Mouse (Mus musculus) embryonic facial prominence, embryonic 14.5 days (tissue): ENCODE data around the gene Pdia2. TPM values are rescaled to one million over a fixed set of nuclear protein-coding genes. Genes with fewer than 3 reads are reported as not detected.

Experiments
- ATAC-seq: fragments of 200-750 bp; cut with Nextera tagmentation; 2 replicates; pipeline ENCODE4 v1.8.0; 2017; ENCODE audit warnings: low read depth, moderate number of reproducible peaks, moderate TSS enrichment
- DNase-seq: peaks from one replicate; pipeline ENCODE4 v3.0.0-alpha.2; 2015; ENCODE audit warnings: low spot score
- H3K27ac ChIP-seq: fragments of 300-500 bp; sonication (generic); replicated peaks from 2 replicates; pipeline ENCODE4 v1.5.1; 2014; ENCODE audit warnings: low read depth, mild to moderate bottlenecking, low read length, moderate library complexity
- H3K27me3 ChIP-seq: fragments of 300-500 bp; sonication (generic); replicated peaks from 2 replicates; pipeline ENCODE4 v1.6.1; 2014; ENCODE audit warnings: low read length; ENCODE audit not compliant: control insufficient read depth, insufficient read depth
- H3K36me3 ChIP-seq: fragments of 300-500 bp; sonication (generic); 2 replicates; pipeline ENCODE4 v1.6.1; 2014; ENCODE audit warnings: low read length, mixed read lengths; ENCODE audit not compliant: control insufficient read depth, insufficient read depth
- H3K4me1 ChIP-seq: fragments of 300-500 bp; sonication (generic); 2 replicates; pipeline ENCODE4 v1.6.1; 2014; ENCODE audit warnings: antibody characterized with exemption, low read length; ENCODE audit not compliant: control insufficient read depth, insufficient read depth
- H3K4me2 ChIP-seq: fragments of 300-500 bp; sonication (generic); 2 replicates; pipeline ENCODE4 v1.6.1; 2014; ENCODE audit warnings: low read depth, mild to moderate bottlenecking, low read length, moderate library complexity, mixed read lengths
- H3K4me3 ChIP-seq: fragments of 300-500 bp; sonication (generic); 2 replicates; pipeline ENCODE4 v1.5.1; 2014; ENCODE audit warnings: low read depth, mild to moderate bottlenecking, low read length
- H3K9ac ChIP-seq: fragments of 300-500 bp; sonication (generic); 2 replicates; pipeline ENCODE4 v1.6.1; 2014; ENCODE audit warnings: low read depth, mild to moderate bottlenecking, low read length, moderate library complexity, mixed read lengths
- H3K9me3 ChIP-seq: fragments of 300-500 bp; sonication (generic); 2 replicates; pipeline ENCODE4 v1.6.1; 2016; ENCODE audit warnings: low read length; ENCODE audit not compliant: control insufficient read depth
- WGBS: fragments of 180-500 bp; shearing (Covaris S2); extraction: QIAGEN DNeasy Blood & Tissue Kit; methylation state at CpG from one replicate; pipeline ENCODE4 v1.1.7; 2014; 5-methylcytosine and 5-hydroxymethylcytosine counted together
- polyA plus RNA-seq: library from polyadenylated mRNA; unstranded; fragments of >200 nt; fragmentation: Nextera tagmentation; extraction: Ambion mirVana; gene quantifications from 2 replicates; pipeline ENCODE4 v1.2.1, GENCODE M21; 2014

Gene Pdia2
- polyA plus RNA-seq, 1 experiment from 2014 or later = 0.85 TPM

DNA sequence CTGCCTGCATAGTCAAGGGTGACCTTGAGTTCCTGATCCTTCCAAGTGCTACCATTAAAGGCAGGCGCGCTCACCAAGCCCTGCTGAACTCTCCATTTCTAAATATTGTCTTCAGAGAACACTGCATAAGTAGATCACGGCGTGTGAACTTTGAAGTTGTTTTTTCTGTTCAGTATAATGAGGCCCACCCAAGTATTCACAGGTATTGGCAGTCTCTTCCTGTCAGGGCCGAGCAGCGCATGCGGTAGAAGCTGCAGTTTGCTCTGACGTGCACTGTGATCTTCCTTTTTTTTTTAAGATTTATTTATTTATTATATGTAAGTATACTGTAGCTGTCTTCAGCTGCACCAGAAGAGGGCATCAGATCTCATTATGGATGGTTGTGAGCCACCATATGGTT is 35.5 kb upstream of the Pdia2 start:
- ATAC-seq (no peak), DNase-seq (no peak)
- Histone ChIP-seq H3K27ac (no peak overlapping the region), H3K36me3 (no peaks in the 10 kb centered on the region), H3K4me1 (no peaks in the 10 kb centered on the region), H3K4me2 (no peak overlapping the region), H3K9ac (no peak overlapping the region), H3K4me3 (no peak overlapping the region), H3K9me3 (no peaks in the 10 kb centered on the region), H3K27me3 (no peaks in the 10 kb centered on the region)
- 89% methylated on average over 8 of the region's 8 CpGs for WGBS

DNA sequence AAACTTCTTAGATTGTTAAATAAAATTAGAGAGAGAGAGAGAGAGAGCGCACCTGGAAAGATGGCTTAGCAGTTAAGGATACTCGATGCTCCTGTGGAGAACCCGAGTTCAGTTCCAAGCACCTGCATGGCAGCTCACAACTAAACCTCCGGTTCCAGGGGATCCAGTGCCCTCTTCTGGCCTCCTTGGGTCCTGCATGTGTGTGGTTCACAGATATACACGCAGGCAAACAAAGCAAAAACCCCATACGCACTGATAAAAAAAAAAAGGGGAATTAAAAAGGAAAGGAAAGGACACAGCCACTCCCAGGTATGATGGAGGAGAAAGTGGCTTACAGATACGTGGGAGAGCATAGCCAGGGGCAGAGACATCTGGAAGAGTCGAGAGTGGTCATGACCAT is 34.0 kb upstream of the Pdia2 start:
- Histone ChIP-seq H3K4me1 (no peaks in the 10 kb centered on the region), H3K9me3 (no peaks in the 10 kb centered on the region), H3K27me3 (no peaks in the 10 kb centered on the region), H3K9ac (no peak overlapping the region), H3K4me3 (no peak overlapping the region), H3K4me2 (no peak overlapping the region), H3K27ac (no peak overlapping the region), H3K36me3 (no peaks in the 10 kb centered on the region)
- 72% methylated on average over 8 of the region's 8 CpGs for WGBS
- no peak for ATAC-seq
- DNase-seq = no peak

DNA sequence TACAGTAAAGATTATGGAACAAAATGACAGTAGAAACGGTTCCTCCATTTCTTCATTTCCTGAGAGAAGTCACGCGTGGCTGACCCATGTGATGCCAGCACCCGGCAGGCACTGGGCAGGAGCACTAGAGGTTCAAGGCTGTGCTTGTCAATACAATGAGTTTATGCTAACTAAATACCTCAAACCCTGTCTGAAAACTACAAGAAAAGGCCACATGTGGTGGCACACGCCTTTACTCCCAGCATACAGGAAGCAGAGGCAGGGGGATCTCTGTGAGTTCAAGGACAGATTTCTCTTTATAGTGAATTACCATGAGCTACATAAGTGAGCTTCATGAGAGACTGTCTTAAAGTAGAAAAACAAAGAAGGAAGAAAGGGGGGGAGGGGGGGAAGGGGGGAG is 32.3 kb upstream of the Pdia2 start:
- ATAC-seq (no peak), DNase-seq (no peak)
- Histone ChIP-seq H3K4me1 (no peaks in the 10 kb centered on the region), H3K36me3 (no peaks in the 10 kb centered on the region), H3K9ac (no peak overlapping the region), H3K9me3 (no peaks in the 10 kb centered on the region), H3K4me3 (no peak overlapping the region), H3K27ac (no peak overlapping the region), H3K4me2 (no peak overlapping the region), H3K27me3 (no peaks in the 10 kb centered on the region)
- WGBS = 91% methylated on average over 5 of the region's 5 CpGs

DNA sequence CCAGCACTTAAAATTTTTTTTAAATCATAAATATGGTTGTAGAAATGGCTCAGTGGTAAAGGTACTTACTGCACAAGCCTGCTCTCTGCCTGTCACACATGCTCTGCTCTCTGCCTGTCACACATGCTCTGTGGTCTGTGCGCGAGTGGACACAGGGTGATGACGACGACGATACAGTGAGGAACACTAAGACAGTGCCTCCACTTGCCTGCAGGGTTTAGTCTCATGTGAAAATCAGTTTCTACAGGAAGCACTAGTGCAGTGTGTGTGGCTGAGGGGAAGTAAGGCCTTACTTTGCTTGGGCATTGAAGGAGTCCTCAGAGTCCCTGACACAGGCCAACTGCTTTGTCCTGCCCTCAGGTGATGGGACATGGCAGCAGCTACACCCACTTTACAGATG is 30.9 kb upstream of the Pdia2 start:
- H3K9ac ChIP-seq = no peak overlapping the region
- no peak overlapping the region for H3K4me3 ChIP-seq
- H3K36me3 ChIP-seq = no peaks in the 10 kb centered on the region
- no peak for ATAC-seq
- H3K4me2 ChIP-seq = no peak overlapping the region
- WGBS = 88% methylated on average over 5 of the region's 5 CpGs
- no peaks in the 10 kb centered on the region for H3K27me3 ChIP-seq
- no peak overlapping the region for H3K27ac ChIP-seq
- no peak for DNase-seq
- no peaks in the 10 kb centered on the region for H3K4me1 ChIP-seq
- no peaks in the 10 kb centered on the region for H3K9me3 ChIP-seq

DNA sequence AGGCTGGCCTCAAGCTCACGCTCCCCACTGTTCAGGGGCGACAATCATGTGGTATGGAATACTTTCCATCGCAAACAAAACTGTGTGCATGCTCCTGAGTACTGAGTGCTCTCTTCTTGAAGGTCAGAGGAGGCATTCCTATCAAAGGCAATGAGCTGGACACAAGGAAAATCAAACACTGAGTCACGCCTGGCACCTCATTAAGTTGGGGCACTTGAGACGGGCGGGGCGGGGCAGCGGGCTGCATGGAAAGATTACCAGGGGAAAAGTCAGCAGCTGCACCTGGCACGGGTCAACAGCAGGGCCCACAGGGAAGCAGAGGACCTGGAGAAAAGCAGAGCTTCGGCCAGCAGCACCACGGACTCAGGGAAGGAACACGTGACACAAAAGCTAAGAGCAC is 26.3 kb upstream of the Pdia2 start:
- no peaks in the 10 kb centered on the region for H3K9me3 ChIP-seq
- no peak for DNase-seq
- no peak overlapping the region for H3K4me3 ChIP-seq
- H3K27ac ChIP-seq = no peak overlapping the region
- no peaks in the 10 kb centered on the region for H3K36me3 ChIP-seq
- H3K27me3 ChIP-seq = no peaks in the 10 kb centered on the region
- no peak overlapping the region for H3K4me2 ChIP-seq
- no peak for ATAC-seq
- no peak overlapping the region for H3K9ac ChIP-seq
- H3K4me1 ChIP-seq = no peaks in the 10 kb centered on the region
- WGBS = 79% methylated on average over 12 of the region's 12 CpGs

DNA sequence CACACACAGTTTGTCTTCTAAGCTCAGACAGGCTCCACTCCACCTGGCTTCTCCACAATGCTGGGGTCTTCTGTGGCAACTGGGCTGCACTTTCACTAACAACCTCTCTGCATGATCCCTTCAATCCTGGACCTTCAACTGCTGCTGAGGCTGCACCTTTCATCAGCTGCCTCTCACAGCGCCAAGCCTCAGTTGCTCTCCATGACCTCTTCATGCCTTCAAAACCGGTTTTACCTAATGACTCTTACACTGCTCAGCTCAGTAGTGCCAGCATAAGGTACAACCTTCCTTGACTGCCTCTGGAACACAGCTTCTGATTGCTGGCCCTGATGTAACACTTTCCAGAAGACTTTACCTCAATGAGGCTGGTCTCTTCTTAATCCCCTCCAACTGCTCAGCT is 22.6 kb upstream of the Pdia2 start:
- H3K4me3 ChIP-seq = no peak overlapping the region
- H3K27ac ChIP-seq = no peak overlapping the region
- no peaks in the 10 kb centered on the region for H3K27me3 ChIP-seq
- no peaks in the 10 kb centered on the region for H3K9me3 ChIP-seq
- H3K36me3 ChIP-seq = peaks cover 23% of the 10 kb centered on the region
- 66% methylated on average over 2 of the region's 2 CpGs for WGBS
- H3K9ac ChIP-seq = no peak overlapping the region
- ATAC-seq = no peak
- no peaks in the 10 kb centered on the region for H3K4me1 ChIP-seq
- H3K4me2 ChIP-seq = no peak overlapping the region
- DNase-seq = no peak

DNA sequence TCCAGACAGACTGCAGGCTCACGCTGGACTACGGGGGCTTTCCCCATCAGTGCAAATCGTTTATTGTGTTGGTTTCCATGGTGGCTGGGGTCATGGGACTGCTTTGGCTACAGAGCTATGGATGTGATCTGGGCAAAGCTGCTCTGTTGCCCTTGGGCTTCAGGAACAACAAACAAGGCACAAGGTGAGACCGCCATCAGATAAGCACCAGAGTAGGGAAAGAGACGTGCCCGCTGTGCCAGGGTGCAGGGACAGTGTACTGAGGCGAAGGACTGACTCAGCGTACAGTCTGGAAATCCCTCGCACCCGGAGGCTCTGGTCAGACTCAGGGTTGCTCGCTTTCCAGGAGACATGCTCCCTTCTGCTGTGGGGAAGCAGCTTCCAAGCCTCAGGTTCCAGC is 13.8 kb upstream of the Pdia2 start:
- no peak for DNase-seq
- H3K27ac ChIP-seq = no peak overlapping the region
- H3K4me1 ChIP-seq = no peaks in the 10 kb centered on the region
- no peak overlapping the region for H3K4me3 ChIP-seq
- WGBS = 80% methylated on average over 11 of the region's 11 CpGs
- H3K9ac ChIP-seq = no peak overlapping the region
- H3K4me2 ChIP-seq = no peak overlapping the region
- no peak for ATAC-seq
- peaks cover 21% of the 10 kb centered on the region; the same call in 1 of the 2 replicates for H3K36me3 ChIP-seq
- no peaks in the 10 kb centered on the region for H3K27me3 ChIP-seq
- no peaks in the 10 kb centered on the region for H3K9me3 ChIP-seq

DNA sequence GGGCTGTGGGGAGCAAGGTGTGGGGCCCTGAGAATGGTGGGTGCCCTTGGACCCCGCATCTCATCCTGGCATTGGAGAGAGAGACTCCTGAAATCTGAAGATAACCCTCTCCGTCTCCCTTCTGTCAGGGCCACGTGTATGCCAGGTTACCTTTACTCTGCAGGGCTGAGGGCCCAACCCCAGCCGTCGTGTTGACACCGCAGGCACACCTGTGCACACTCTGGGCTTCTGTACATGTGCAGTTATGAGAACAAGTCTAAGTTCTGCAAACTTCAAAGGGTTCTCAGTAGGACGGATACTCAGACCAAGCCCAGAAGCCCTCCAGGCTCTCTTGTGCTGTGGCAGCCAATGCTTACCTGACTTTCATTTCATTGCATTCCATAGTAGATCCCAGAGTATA is 13.4 kb upstream of the Pdia2 start:
- WGBS = 94% methylated on average over 7 of the region's 7 CpGs
- Histone ChIP-seq H3K9ac (no peak overlapping the region), H3K9me3 (no peaks in the 10 kb centered on the region), H3K4me3 (no peak overlapping the region), H3K27ac (no peak overlapping the region), H3K36me3 (peaks cover 16% of the 10 kb centered on the region; the same call in 1 of the 2 replicates), H3K4me2 (no peak overlapping the region), H3K4me1 (no peaks in the 10 kb centered on the region), H3K27me3 (no peaks in the 10 kb centered on the region)
- DNase-seq (no peak), ATAC-seq (no peak)

DNA sequence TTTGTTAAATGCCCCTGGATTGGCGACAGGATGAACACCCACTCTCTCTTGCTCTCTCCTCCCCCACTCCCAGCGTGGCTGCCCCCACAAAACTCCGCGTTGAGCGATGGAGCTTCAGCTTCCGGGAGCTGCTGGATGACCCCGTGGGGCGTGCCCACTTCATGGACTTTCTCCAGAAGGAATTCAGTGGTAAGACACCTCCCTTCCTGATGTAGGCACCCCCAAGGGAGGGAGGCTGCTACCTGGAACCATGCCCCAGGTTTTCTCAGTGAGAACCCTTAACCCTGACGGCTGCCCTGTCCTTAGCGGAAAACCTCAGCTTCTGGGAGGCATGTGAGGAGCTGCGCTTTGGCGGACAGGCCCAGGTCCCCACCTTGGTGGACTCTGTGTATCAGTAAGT is 8.8 kb upstream of the Pdia2 start, which contains the start of gene Arhgdig:
Gene Arhgdig (minus strand): TSS at position 101 of the 400 bp plus-strand sequence.
- WGBS = 92% methylated on average over 12 of the region's 12 CpGs
- Histone ChIP-seq H3K4me1 (peaks cover 7% of the 10 kb centered on the region; the same call in 1 of the 2 replicates), H3K27ac (no peak within 1 kb of the TSS), H3K9ac (no peak within 1 kb of the TSS), H3K4me2 (no peak within 1 kb of the TSS), H3K36me3 (no peaks in the 10 kb centered on the region), H3K27me3 (peaks cover 20% of the 10 kb centered on the region), H3K4me3 (no peak within 1 kb of the TSS), H3K9me3 (no peaks in the 10 kb centered on the region)
- DNase-seq (no peak), ATAC-seq (no peak)
